Mouse (Mus musculus) liver, embryonic 14.5 days (tissue): ENCODE measurements at regions not wholly inside any gene's neighbourhood (a gene's known extent, or its start where the extent isn't known, plus 50 kb on each side); places are given as distances from the start of the nearest gene placed in this dataset.

Experiments
- CTCF ChIP-seq: IDR thresholded peaks from 2 replicates; pipeline ENCODE4 v1.5.1; 2016; ENCODE audit warnings: antibody characterized with exemption, low read depth, control low read depth
- EP300 ChIP-seq: IDR thresholded peaks from 2 replicates; pipeline ENCODE4 v1.6.1; 2016; ENCODE audit warnings: antibody characterized with exemption, low read depth

DNA sequence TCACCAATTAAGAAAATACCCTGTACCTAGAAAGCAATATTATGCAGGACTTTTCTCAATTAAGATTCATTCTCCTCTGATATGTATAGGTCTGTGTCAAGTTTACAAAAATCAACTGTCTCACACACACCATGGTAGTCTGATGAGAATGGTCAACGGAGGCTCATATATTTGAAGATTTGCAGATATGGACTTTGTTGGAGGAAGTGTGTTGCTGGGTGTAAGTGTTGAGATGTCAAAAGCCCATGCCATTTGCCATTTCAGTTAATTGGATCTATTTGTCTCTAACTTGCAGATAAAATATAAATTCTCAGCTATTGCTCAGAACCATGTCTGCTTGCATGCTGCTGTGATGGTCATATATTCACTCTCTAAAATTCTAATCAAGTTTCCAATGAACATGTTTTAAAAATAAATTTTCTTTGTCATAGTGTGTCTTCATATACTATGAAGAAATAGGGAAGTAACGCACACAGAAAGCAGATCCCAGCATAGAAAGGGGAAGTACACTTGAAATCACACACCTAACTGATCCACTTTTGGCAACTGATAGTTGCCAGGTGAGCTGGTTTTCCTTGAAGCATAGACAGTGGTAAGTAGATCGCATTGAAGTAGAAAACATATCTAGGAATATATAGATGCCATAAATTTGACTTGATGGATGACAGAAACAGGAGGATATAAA, 326.4 kb downstream of the Gm11232 start:
- no peak for TF ChIP-seq CTCF
- TF ChIP-seq EP300: no peak
